Mouse (Mus musculus): Measurements from ENCODE around the gene Ackr2.

Ackr2 gene

GRCm38 (mm10) chr9:121892057-121892687 lies 6.0 kb upstream of the Ackr2 start:
- DNase-seq = no peak

- peak; percentile 81 for DNase-seq
Observed at GRCm38 (mm10) chr9:121894447-121894846, 3.7 kb upstream of the Ackr2 start.

GRCm38 (mm10) chr9:121895392-121895993 lies 2.7 kb upstream of the Ackr2 start:
- peak; percentile 70 for DNase-seq

GRCm38 (mm10) chr9:121896820-121897219 lies 1.3 kb upstream of the Ackr2 start:
- no peak for DNase-seq

GRCm38 (mm10) chr9:121899306-121899705 lies 1.2 kb downstream of the Ackr2 start:
- no peak for DNase-seq

- DNase-seq = no peak
Observed at GRCm38 (mm10) chr9:121900282-121900855, 2.2 kb downstream of the Ackr2 start.

GRCm38 (mm10) chr9:121901710-121902700 lies 3.9 kb downstream of the Ackr2 start:
- no peak for DNase-seq

GRCm38 (mm10) chr9:121903476-121904305 lies 5.5 kb downstream of the Ackr2 start:
- no peak for DNase-seq

GRCm38 (mm10) chr9:121904319-121904718 lies 6.2 kb downstream of the Ackr2 start:
- DNase-seq = no peak

- DNase-seq = no peak
Observed at GRCm38 (mm10) chr9:121904946-121905345, 6.8 kb downstream of the Ackr2 start.

- DNase-seq = no peak
Observed at GRCm38 (mm10) chr9:121905556-121906185, 7.5 kb downstream of the Ackr2 start.

- no peak for DNase-seq
Observed at GRCm38 (mm10) chr9:121906456-121906855, 8.3 kb downstream of the Ackr2 start.

GRCm38 (mm10) chr9:121907356-121908070 lies 9.4 kb downstream of the Ackr2 start:
- DNase-seq = no peak

GRCm38 (mm10) chr9:121908321-121908720 lies 10.2 kb downstream of the Ackr2 start:
- DNase-seq = no peak

- no peak for DNase-seq
Observed at GRCm38 (mm10) chr9:121909635-121910034, 11.5 kb downstream of the Ackr2 start.

- no peak for DNase-seq
Observed at GRCm38 (mm10) chr9:121911196-121911595, 13.0 kb downstream of the Ackr2 start.

GRCm38 (mm10) chr9:121912786-121913185 lies 14.6 kb downstream of the Ackr2 start:
- no peak for DNase-seq

GRCm38 (mm10) chr9:121914226-121914757 lies 16.1 kb downstream of the Ackr2 start:
- DNase-seq = no peak

GRCm38 (mm10) chr9:121915056-121915455 lies 16.9 kb downstream of the Ackr2 start:
- DNase-seq = no peak

GRCm38 (mm10) chr9:121916102-121916501 lies 17.9 kb downstream of the Ackr2 start, which contains the start of gene Cyp8b1:
Cyp8b1 (minus strand) TSS chr9:121916305.
- DNase-seq = no peak
